Mouse (Mus musculus) hematopoietic stem cell, adult 5-6 weeks (primary cell): ENCODE measurements around the gene Phf7. TPM values are rescaled to one million over a fixed set of nuclear protein-coding genes. Genes with fewer than 3 reads are reported as not detected.
A peak's percentile ranks its signal among the peaks of the same experiment; 100 is the strongest.

Experiments used
- ATAC-seq, 2 experiments: fragments of 125-278 bp in 1 of 2; replicated peaks in 1 of 2; 2 replicates each; pipeline ENCODE4 v1.8.0; 2016 to 2017; ENCODE audit warnings: inconsistent platforms in 2 of 2, mild to moderate bottlenecking in 2 of 2, moderate number of reproducible peaks in 2 of 2, low read depth in 1 of 2, moderate TSS enrichment in 1 of 2; ENCODE audit not compliant: low FRiP score in 2 of 2, poor library complexity in 2 of 2, severe bottlenecking in 2 of 2, insufficient read depth in 1 of 2, low TSS enrichment in 1 of 2
- total RNA-seq: library from RNA; stranded (forward); fragments of 172-1452, 232-1000 nt; gene quantifications from 2 replicates; pipeline ENCODE4 v1.2.3, GENCODE M21; 2017

Gene Phf7
- total RNA-seq, 1 experiment from 2014 or later, result 14.6 TPM

GRCm38 (mm10) chr14:31237101-31237882, 13.8 kb downstream of the Phf7 start:
- no peak for ATAC-seq

GRCm38 (mm10) chr14:31233996-31234591, 17.0 kb downstream of the Phf7 start:
- peak; percentile 87 to 88 for ATAC-seq

GRCm38 (mm10) chr14:31233070-31233995, 17.8 kb downstream of the Phf7 start:
- no peak for ATAC-seq

GRCm38 (mm10) chr14:31232404-31233069, 18.6 kb downstream of the Phf7 start:
- ATAC-seq, result no peak

DNA sequence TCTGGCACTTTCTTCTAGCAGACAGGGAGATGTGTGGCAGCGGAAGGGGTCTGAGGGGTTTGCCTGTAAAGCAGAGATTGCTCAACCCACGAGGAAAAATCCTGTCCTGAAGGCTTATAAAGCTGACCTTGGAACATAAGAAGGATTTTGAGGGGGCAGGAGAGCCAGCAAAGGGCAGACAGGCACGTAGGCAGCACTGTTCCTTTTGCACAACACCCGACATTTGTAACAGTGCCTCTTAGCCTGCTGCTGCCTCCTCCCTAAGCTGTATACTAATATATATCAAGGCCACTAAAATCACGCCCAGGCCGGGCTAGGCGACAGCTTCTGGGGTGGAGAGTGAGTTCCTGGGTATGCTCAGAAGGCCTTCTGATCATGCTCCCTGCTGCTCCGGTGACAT, 20.7 kb downstream of the Phf7 start:
- ATAC-seq, result no peak

DNA sequence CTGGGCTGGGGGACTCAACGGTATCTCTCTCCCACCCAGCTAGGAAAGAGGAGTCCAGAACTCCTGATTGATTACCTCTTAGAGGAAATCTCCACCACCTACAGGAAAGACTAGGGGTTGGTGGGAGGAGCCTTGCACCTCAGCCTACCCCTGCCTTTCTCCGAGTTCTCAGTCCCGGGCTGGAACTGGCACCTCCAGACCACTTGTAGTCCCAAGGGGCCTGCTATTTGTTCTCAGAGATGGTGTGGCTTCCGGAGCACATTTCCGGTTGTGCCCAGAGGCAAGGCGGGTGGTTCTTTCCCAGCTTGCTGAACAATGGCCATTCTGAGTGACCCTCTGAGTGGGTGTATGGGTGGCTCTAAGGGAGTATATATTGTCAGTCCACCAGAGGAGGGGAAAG, 22.9 kb downstream of the Phf7 start:
- ATAC-seq, result peak; percentile 58 to 67; a peak in 3 of 4 replicates

DNA sequence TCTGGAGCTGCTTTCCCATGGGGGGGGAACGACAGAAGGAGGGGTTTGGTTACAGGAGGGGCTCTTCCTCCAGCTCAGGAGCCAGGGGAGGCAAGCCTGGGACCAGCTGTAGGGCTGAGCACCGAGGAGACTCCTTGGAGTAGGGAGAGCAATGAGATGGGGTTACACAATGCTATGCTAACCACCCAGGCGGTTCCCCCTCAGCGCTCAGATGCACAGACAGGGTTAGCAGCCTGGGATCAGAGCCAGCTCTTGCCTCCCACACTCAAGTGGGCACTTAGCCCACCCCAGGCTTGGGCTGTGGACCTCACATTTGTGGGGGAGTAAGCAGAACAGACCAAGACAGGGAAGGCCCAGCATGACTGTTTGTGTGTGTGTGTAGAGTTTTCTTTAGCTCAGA, 24.1 kb downstream of the Phf7 start:
- peak; percentile 23 to 37 for ATAC-seq

DNA sequence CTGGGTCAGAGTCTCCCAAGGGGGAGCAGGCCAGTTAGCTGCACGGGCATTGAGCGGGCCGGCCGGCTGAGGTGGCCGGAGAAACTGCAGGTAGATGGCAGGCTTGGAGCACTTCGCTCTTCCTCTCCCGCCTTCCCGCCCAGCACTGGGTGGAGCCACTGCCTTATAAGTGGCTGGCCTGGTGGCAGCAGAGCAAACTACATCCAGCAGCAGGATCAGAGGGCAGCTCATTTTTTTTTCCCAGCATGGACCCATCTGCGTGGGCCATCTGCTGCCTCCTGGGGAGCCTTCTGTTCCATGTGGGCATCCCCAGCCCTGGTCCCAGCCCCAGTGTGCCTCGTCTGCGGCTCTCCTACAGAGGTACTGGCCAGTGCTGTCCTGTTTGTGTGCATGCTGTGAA, 33.5 kb downstream of the Phf7 start, which contains the start of gene Sema3g:
TSS of gene Sema3g (plus strand) at position 195 of the 400 bp plus-strand sequence.
- ATAC-seq, result peak; percentile 70 to 79

GRCm38 (mm10) chr14:31216846-31217245, 34.3 kb downstream of the Phf7 start, which contains the start of gene Nisch:
TSS of gene Nisch (minus strand) at chr14:31216946.
- ATAC-seq, result no peak

DNA sequence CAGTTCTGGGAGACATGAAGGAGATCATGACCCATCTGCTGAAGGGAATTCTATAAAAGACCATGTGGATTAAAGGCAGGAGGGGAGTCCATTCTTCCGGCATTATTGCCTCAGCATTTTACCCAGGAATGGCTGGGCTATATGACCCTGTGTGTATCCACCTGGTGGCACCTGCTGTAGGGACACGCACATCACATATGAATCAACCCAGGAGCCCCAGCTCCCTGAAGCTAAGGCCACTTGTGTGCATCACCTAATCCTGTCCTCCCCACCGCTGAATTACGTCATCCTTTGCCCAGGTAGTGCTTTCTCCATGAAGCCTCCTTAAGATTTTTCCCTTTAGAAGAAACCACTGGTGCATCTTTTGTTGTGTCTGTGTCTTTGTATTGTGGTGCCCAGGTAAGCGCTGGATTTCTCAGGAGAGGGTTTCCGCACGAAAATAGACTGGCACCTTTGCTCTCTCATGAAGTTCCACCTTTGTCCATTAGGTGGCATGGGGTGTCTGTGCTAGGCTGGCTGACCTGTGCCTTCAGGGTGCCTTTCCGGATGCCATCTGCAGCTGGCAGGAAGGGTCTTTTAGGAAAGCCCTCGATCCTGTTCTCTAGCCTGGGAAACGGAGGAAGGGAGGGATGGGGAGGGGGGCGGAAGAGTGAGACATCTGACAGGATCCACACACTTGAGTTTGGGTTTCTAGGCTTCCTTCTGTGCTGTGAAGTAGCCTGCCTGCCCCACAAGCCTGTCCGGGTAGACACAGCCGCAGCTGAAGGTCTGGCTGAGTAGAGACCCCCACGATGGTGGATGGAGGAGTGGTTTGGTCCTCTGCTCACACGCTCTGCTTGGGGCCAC, 35.7 kb downstream of the Phf7 start:
- peak; percentile 63 to 68 for ATAC-seq

GRCm38 (mm10) chr14:31214684-31215083, 36.4 kb downstream of the Phf7 start:
- no peak for ATAC-seq

DNA sequence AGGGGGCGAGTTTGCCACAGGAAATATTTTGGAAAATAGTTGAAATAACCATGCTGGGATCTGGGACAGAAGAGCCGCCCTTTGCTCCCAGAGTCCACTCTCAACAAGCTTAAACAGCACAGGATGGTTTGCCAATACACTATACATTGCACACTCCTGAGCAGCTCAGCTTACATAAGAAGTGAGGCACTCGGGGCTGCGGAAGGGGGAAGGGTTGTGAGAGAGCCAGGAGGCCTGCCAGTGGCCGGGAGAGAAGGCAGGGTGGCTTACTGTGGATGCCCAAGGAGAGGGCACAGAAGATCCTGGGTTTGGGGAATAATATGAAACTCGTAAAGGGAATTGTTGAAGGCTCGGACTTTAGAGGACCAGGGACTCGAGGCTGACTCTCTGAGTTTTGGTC, 37.2 kb downstream of the Phf7 start:
- ATAC-seq, result no peak

- ATAC-seq, result no peak
Measured at GRCm38 (mm10) chr14:31212499-31212898, 38.6 kb downstream of the Phf7 start.

DNA sequence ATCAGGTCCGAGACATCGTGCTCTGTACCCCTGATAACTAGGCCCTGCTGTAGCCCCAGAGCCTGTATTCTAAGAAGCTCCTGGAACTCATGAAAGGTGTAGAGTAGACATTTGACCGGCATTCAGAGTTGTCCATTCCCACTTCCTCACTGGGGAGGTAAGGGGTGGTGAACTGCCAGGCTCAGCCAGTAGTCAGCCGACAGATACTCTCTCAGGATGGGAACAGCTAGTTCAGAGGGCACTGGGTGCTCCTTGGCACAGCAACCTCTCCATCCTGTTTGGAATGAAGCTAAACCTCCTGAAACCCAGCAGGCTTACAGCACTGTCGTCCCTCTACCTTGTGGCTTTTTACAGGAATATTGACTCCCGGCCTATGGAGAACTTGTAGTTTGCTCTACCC, 39.3 kb downstream of the Phf7 start:
- no peak for ATAC-seq

- no peak for ATAC-seq
Measured at GRCm38 (mm10) chr14:31209133-31209557, 42.0 kb downstream of the Phf7 start.

DNA sequence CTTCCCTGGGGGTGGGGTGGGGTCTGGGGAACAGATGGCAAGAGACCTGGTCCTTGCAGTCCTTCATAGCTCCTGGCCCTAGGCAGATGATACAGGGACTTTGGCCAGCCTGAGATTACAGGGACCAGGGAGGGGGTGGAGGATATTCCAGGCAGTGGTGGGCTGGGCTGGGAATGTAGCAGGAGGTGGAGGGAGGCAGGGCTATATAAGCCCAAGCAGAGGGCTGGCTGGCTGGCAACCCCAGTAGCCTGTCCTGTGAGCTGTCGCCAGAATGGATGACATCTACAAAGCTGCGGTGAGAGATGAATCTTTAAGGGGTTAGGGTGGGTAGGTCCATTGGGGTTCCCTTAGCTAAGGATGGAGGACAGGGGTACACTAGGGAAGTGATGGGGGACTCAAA, 43.0 kb downstream of the Phf7 start, which contains the start of gene Tnnc1:
TSS of gene Tnnc1 (plus strand) at position 229 of the 400 bp plus-strand sequence.
- ATAC-seq, result no peak
